In the genomic region with DNA sequence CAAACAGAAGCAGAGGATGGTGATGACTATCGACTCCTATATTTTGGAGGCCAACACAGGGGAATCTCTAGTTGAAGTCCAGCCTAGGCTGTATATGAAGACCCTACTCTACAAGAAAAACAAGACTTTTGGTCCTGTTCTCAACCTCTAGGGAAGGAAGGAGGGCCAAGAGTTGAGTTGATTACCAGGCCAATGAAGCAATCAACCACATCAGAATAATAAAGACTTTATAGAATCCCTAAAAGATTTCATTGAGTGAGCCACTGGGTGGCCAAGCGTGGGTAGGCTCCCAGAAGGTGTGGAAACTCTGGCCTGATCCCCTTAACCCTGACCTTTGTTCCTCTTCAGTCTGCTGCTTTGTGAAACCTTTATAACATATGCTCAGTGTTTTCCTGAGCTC, we compare ENCODE assay signal across 29 mouse cellular contexts. TPM values are rescaled to one million over a fixed set of nuclear protein-coding genes. Genes with fewer than 3 reads are reported as not detected.
DNase-seq lines count a peak whose midpoint lies in the region; ATAC-seq and TF ChIP-seq lines count a peak whose summit lies in the region.
"Had no signal": no experiment of that assay in that cellular context is flagged by ENCODE, and none has a peak within 500 bp of the region (broad histone marks: within the 10 kb centered on the region; RNA-seq: fewer than 3 reads in every experiment).

No protein-coding gene starts in this region.

- TF ChIP-seq POLR2A in liver, adult 2 months (IDR thresholded peaks at IDR 0.05; ENCODE audit: extremely low read depth, insufficient read depth, low read length), result no peak

- H3K79me2 ChIP-seq in liver, adult 2 months (ENCODE audit: control insufficient read depth, insufficient read depth, low read length), result no peaks in the 10 kb centered on the region

- H3K27ac ChIP-seq in intestine, postnatal 0 days (ENCODE audit: low read depth, low read length), result no peak overlapping the region
- no peak overlapping the region for H3K27ac ChIP-seq in intestine, embryonic 15.5 days
- H3K27ac ChIP-seq in liver, adult 2 months (replicated peaks; ENCODE audit: insufficient read depth, low read depth, low read length), result no peak overlapping the region
- no peak overlapping the region for H3K27ac ChIP-seq in liver, embryonic 11.5 days (ENCODE audit: low read depth, low read length)
- H3K27ac ChIP-seq: embryonic facial prominence, embryonic 13.5 days; embryonic facial prominence, embryonic 15.5 days; forebrain, embryonic 10.5 days; forebrain, embryonic 12.5 days had no signal

- no peak overlapping the region for H3K9ac ChIP-seq in intestine, postnatal 0 days (ENCODE audit: low read depth, low read length)
- no peak overlapping the region for H3K9ac ChIP-seq in intestine, embryonic 15.5 days
- H3K9ac ChIP-seq in liver, adult 2 months (ENCODE audit: low read depth, low read length), result no peak overlapping the region
- H3K9ac ChIP-seq in liver, embryonic 11.5 days (ENCODE audit: low read depth, low read length), result no peak overlapping the region
- H3K9ac ChIP-seq: embryonic facial prominence, embryonic 13.5 days; embryonic facial prominence, embryonic 15.5 days; forebrain, embryonic 12.5 days had no signal

- H3K27me3 ChIP-seq in intestine, postnatal 0 days (replicated peaks; ENCODE audit: control insufficient read depth, insufficient read depth, low read length), result 0 out of 2 replicates have a peak, but pooled peaks cover 4% of the 10 kb centered on the region
- H3K27me3 ChIP-seq in intestine, embryonic 15.5 days (replicated peaks), result no peaks in the 10 kb centered on the region
- no peaks in the 10 kb centered on the region for H3K27me3 ChIP-seq in liver, adult 2 months (ENCODE audit: control insufficient read depth, insufficient read depth, low read length)
- H3K27me3 ChIP-seq in liver, embryonic 11.5 days (replicated peaks; ENCODE audit: control insufficient read depth, insufficient read depth, low read length), result peaks cover 22% of the 10 kb centered on the region
- H3K27me3 ChIP-seq: CH12.LX; embryonic facial prominence, embryonic 13.5 days; embryonic facial prominence, embryonic 15.5 days had no signal

- H3K4me3 ChIP-seq in intestine, postnatal 0 days (ENCODE audit: low read depth, low read length), result no peak overlapping the region
- no peak overlapping the region for H3K4me3 ChIP-seq in intestine, embryonic 15.5 days (replicated peaks)
- H3K4me3 ChIP-seq in liver, adult 2 months (ENCODE audit: insufficient read depth, low read depth, low read length), result no peak overlapping the region
- H3K4me3 ChIP-seq in liver, embryonic 11.5 days (ENCODE audit: low read depth, low read length), result no peak overlapping the region
- H3K4me3 ChIP-seq: embryonic facial prominence, embryonic 13.5 days; embryonic facial prominence, embryonic 15.5 days; erythroblast, embryonic 14.5 days; forebrain, embryonic 10.5 days; forebrain, embryonic 12.5 days had no signal

- DNase-seq in liver, adult 2 months (ENCODE audit: extremely low read depth, low read depth, low spot score), result peak; percentile 23
- no peak for DNase-seq in liver, embryonic 11.5 days (ENCODE audit: low spot score)
- DNase-seq in ES-CJ7 (ENCODE audit: low read depth, low spot score), result peak; percentile 45
- DNase-seq in ZHBTc4 (ENCODE audit: low read depth, low spot score), result peak; percentile 18
- no peak for DNase-seq in left cerebral cortex, postnatal 10 days (ENCODE audit: extremely low spot score in 1 of 2, low spot score in 2 of 2)
- DNase-seq: adrenal gland, adult 8-10 months; adrenal gland, postnatal 14 days; adrenal gland, postnatal 36 days; B cell, adult 2 months; cerebellum, adult 11 months; cerebellum, adult 18-20 months; cerebellum, adult 8-10 months; cerebellum, adult 9-11 months; cerebellum, postnatal 14 days; cerebellum, postnatal 36 days; embryo, embryonic 11 days had no signal

- no peaks in the 10 kb centered on the region for H3K9me3 ChIP-seq in intestine, postnatal 0 days (ENCODE audit: control insufficient read depth)
- no peaks in the 10 kb centered on the region for H3K9me3 ChIP-seq in intestine, embryonic 15.5 days
- H3K9me3 ChIP-seq in liver, embryonic 11.5 days (ENCODE audit: control insufficient read depth, low read length), result no peaks in the 10 kb centered on the region
- H3K9me3 ChIP-seq: embryonic facial prominence, embryonic 13.5 days; embryonic facial prominence, embryonic 15.5 days; forebrain, embryonic 10.5 days; forebrain, embryonic 12.5 days had no signal

- ATAC-seq in intestine, postnatal 0 days, result no peak
- no peak for ATAC-seq in intestine, embryonic 15.5 days
- no peak for ATAC-seq in liver, embryonic 11.5 days (replicated peaks; ENCODE audit: low FRiP score)
- no peak for ATAC-seq in cerebellum, adult (ENCODE audit: insufficient number of reproducible peaks, low FRiP score, low TSS enrichment)
- ATAC-seq: CD4-positive, CD25-positive, alpha-beta regulatory T cell, adult 4 months; forebrain, embryonic 14.5 days; forebrain, embryonic 16.5 days had no signal

- no peak overlapping the region for H3K4me2 ChIP-seq in intestine, postnatal 0 days (replicated peaks; ENCODE audit: low read depth)
- H3K4me2 ChIP-seq in intestine, embryonic 15.5 days (replicated peaks), result no peak overlapping the region
- H3K4me2 ChIP-seq in liver, embryonic 11.5 days, result no peak overlapping the region
- H3K4me2 ChIP-seq: embryonic facial prominence, embryonic 13.5 days; embryonic facial prominence, embryonic 15.5 days; forebrain, embryonic 12.5 days had no signal

- TF ChIP-seq CTCF in intestine, postnatal 0 days (IDR thresholded peaks at IDR 0.05; ENCODE audit: low read depth), result peak; percentile 24; the same call in 1 of the 2 replicates
- TF ChIP-seq CTCF in liver, adult 2 months (IDR thresholded peaks at IDR 0.05; ENCODE audit: low read depth, low read length), result no peak

- intact Hi-C loops in left cerebral cortex, postnatal 10 days (cut with DNase I), result loop anchor here (5.0 to 10.0 kb wide), 3 partner anchors 52 to 318 kb away; no protein-coding TSS in a partner anchor

- no peaks in the 10 kb centered on the region for H3K36me3 ChIP-seq in intestine, postnatal 0 days (ENCODE audit: control insufficient read depth, insufficient read depth)
- no peaks in the 10 kb centered on the region for H3K36me3 ChIP-seq in intestine, embryonic 15.5 days
- H3K36me3 ChIP-seq in liver, adult 2 months (ENCODE audit: control insufficient read depth, insufficient read depth, low read length), result no peaks in the 10 kb centered on the region
- no peaks in the 10 kb centered on the region for H3K36me3 ChIP-seq in liver, embryonic 11.5 days (ENCODE audit: control insufficient read depth, insufficient read depth, low read length)
- H3K36me3 ChIP-seq: embryonic facial prominence, embryonic 13.5 days; embryonic facial prominence, embryonic 15.5 days; forebrain, embryonic 10.5 days; forebrain, embryonic 12.5 days had no signal

- 0 out of 2 replicates have a peak, but pooled peaks cover 3% of the 10 kb centered on the region for H3K4me1 ChIP-seq in intestine, postnatal 0 days (replicated peaks; ENCODE audit: control insufficient read depth, insufficient read depth, low read length)
- peaks cover 18% of the 10 kb centered on the region for H3K4me1 ChIP-seq in intestine, embryonic 15.5 days (replicated peaks)
- no peaks in the 10 kb centered on the region for H3K4me1 ChIP-seq in liver, adult 2 months (ENCODE audit: control insufficient read depth, insufficient read depth, low read length)
- peaks cover 9% of the 10 kb centered on the region; the same call in 1 of the 2 replicates for H3K4me1 ChIP-seq in liver, embryonic 11.5 days (replicated peaks; ENCODE audit: control insufficient read depth, insufficient read depth, low read length)

- WGBS in intestine, postnatal 0 days, result 81% methylated on average over 2 of the region's 2 CpGs
- WGBS in intestine, embryonic 15.5 days, result 90% methylated on average over 2 of the region's 2 CpGs
- WGBS in liver, adult 2 months, result 49% methylated on average over 2 of the region's 2 CpGs
- WGBS in liver, embryonic 11.5 days, result 83% methylated on average over 2 of the region's 2 CpGs

RNA-seq across cellular contexts. Expression of a gene that starts 2.5 kb away (rescaled TPM):
- 7.5 and 7.7 TPM in 2 replicates for polyA plus RNA-seq in intestine, postnatal 0 days (2015; fragmentation: Nextera tagmentation; extraction: Ambion mirVana)
- polyA plus RNA-seq in intestine, embryonic 15.5 days (2015; fragmentation: Nextera tagmentation; extraction: Ambion mirVana), result 8.6 and 10.0 TPM in 2 replicates
- total RNA-seq in liver, adult 2 months (2014; rRNA removed), result 0.37 TPM in 1 of 2 replicates, not detected in the other
- not detected in 2 replicates for polyA plus RNA-seq in liver, adult 2 months (2012; rRNA removed)
- 4.3 and 5.3 TPM in 2 replicates for polyA plus RNA-seq in liver, embryonic 11.5 days (2014; fragmentation: Nextera tagmentation; extraction: Ambion mirVana)
- 100 to 1,000 TPM; 170 to 173 TPM for total RNA-seq in left cerebral cortex, postnatal 10 days (2021)
- total RNA-seq: CH12.LX; common myeloid progenitor, adult 5-6 weeks had no signal

Comparison
In these comparisons a context has a peak if more than half of its experiments do, and no peak if none do; other contexts are left out.
1. DNase-seq: peak in liver, adult 2 months (single experiment), ES-CJ7 (single experiment) and ZHBTc4 (single experiment); none in liver, embryonic 11.5 days (single experiment) and left cerebral cortex, postnatal 10 days (0 of 2).